Mouse (Mus musculus) neural tube, embryonic 11.5 days (tissue): ENCODE data around the gene Pik3cg. TPM values are rescaled to one million over a fixed set of nuclear protein-coding genes. Genes with fewer than 3 reads are reported as not detected.

ENCODE experiments used
- ATAC-seq: fragments of 200-750 bp; cut with Nextera tagmentation; 2 replicates; pipeline ENCODE4 v1.8.0; 2017; ENCODE audit warnings: moderate number of reproducible peaks, mild to moderate bottlenecking, moderate TSS enrichment, moderate library complexity; ENCODE audit not compliant: insufficient read depth, low FRiP score, low TSS enrichment
- DNase-seq: peaks from one replicate; pipeline ENCODE4 v3.0.0-alpha.2; 2015; ENCODE audit warnings: low spot score
- H3K27ac ChIP-seq: fragments of 300-500 bp; sonication (generic); 2 replicates; pipeline ENCODE4 v1.5.1; 2014; ENCODE audit warnings: low read depth, mild to moderate bottlenecking, low read length
- H3K27me3 ChIP-seq: fragments of 300-500 bp; sonication (generic); 2 replicates; pipeline ENCODE4 v1.6.1; 2014; ENCODE audit warnings: mild to moderate bottlenecking, low read length, mixed read lengths; ENCODE audit not compliant: control insufficient read depth, insufficient read depth
- H3K36me3 ChIP-seq: fragments of 300-500 bp; sonication (generic); 2 replicates; pipeline ENCODE4 v1.6.1; 2014; ENCODE audit warnings: mild to moderate bottlenecking, low read length, moderate library complexity, mixed read lengths; ENCODE audit not compliant: control insufficient read depth, insufficient read depth
- H3K4me1 ChIP-seq: fragments of 300-500 bp; sonication (generic); 2 replicates; pipeline ENCODE4 v1.6.1; 2014; ENCODE audit warnings: low read length, mixed read lengths; ENCODE audit not compliant: control insufficient read depth, insufficient read depth
- H3K4me2 ChIP-seq: fragments of 300-500 bp; sonication (generic); 2 replicates; pipeline ENCODE4 v1.6.1; 2014; ENCODE audit warnings: low read depth, mild to moderate bottlenecking, moderate library complexity
- H3K4me3 ChIP-seq: fragments of 300-500 bp; sonication (generic); 2 replicates; pipeline ENCODE4 v1.5.1; 2014; ENCODE audit warnings: low read depth, low read length
- H3K9ac ChIP-seq: fragments of 300-500 bp; sonication (generic); 2 replicates; pipeline ENCODE4 v1.6.1; 2014; ENCODE audit warnings: mild to moderate bottlenecking, low read length
- H3K9me3 ChIP-seq: fragments of 300-500 bp; sonication (generic); 2 replicates; pipeline ENCODE4 v1.6.1; 2016; ENCODE audit warnings: low read length; ENCODE audit not compliant: control insufficient read depth
- WGBS: fragments of 180-500 bp; shearing (Covaris S2); extraction: QIAGEN DNeasy Blood & Tissue Kit; methylation state at CpG from one replicate; pipeline ENCODE4 v1.1.7; 2014; 5-methylcytosine and 5-hydroxymethylcytosine counted together
- polyA plus RNA-seq: library from polyadenylated mRNA; unstranded; fragments of >200 nt; fragmentation: Nextera tagmentation; extraction: Ambion mirVana; gene quantifications from 2 replicates; pipeline ENCODE4 v1.2.1, GENCODE M21; 2014

Pik3cg gene
- polyA plus RNA-seq, 1 experiment from 2014 or later = 1.0 TPM

GRCm38 (mm10) chr12:32198025-32198424, 10.4 kb downstream of the Pik3cg start:
- no peak overlapping the region for H3K4me2 ChIP-seq

GRCm38 (mm10) chr12:32195000-32195399, 13.5 kb downstream of the Pik3cg start:
- Histone ChIP-seq H3K27ac (no peak overlapping the region), H3K9ac (no peak overlapping the region), H3K4me3 (no peak overlapping the region), H3K27me3 (no peaks in the 10 kb centered on the region), H3K9me3 (no peaks in the 10 kb centered on the region), H3K36me3 (no peaks in the 10 kb centered on the region), H3K4me2 (no peak overlapping the region), H3K4me1 (no peaks in the 10 kb centered on the region)
- ATAC-seq (no peak), DNase-seq (no peak)
- 88% methylated on average over 4 of the region's 4 CpGs for WGBS

More at GRCm38 (mm10) chr12:32198025-32198424, 10.4 kb downstream of the Pik3cg start:
- H3K27ac ChIP-seq = no peak overlapping the region
- no peaks in the 10 kb centered on the region for H3K36me3 ChIP-seq
- ATAC-seq (no peak), DNase-seq (no peak)
- H3K4me1 ChIP-seq = no peaks in the 10 kb centered on the region
- H3K27me3 ChIP-seq = no peaks in the 10 kb centered on the region
- H3K9me3 ChIP-seq = no peaks in the 10 kb centered on the region
- H3K9ac ChIP-seq = no peak overlapping the region
- H3K4me3 ChIP-seq = no peak overlapping the region
- 90% methylated on average over 4 of the region's 4 CpGs for WGBS

- Histone ChIP-seq H3K9ac (no peak overlapping the region), H3K4me2 (no peak overlapping the region), H3K4me1 (no peaks in the 10 kb centered on the region), H3K9me3 (no peaks in the 10 kb centered on the region), H3K27me3 (no peaks in the 10 kb centered on the region), H3K36me3 (no peaks in the 10 kb centered on the region), H3K27ac (no peak overlapping the region), H3K4me3 (no peak overlapping the region)
- WGBS = 81% methylated on average over 1 of the region's 1 CpGs
- DNase-seq = no peak
- no peak for ATAC-seq
Observed at GRCm38 (mm10) chr12:32194358-32194757, 14.1 kb downstream of the Pik3cg start.

GRCm38 (mm10) chr12:32190927-32191326, 17.5 kb downstream of the Pik3cg start:
- no peaks in the 10 kb centered on the region for H3K4me1 ChIP-seq
- H3K9ac ChIP-seq = no peak overlapping the region
- no peaks in the 10 kb centered on the region for H3K27me3 ChIP-seq
- no peaks in the 10 kb centered on the region for H3K36me3 ChIP-seq
- ATAC-seq (no peak), DNase-seq (no peak)
- 78% methylated on average over 4 of the region's 4 CpGs for WGBS
- H3K4me2 ChIP-seq = no peak overlapping the region
- H3K4me3 ChIP-seq = no peak overlapping the region
- no peaks in the 10 kb centered on the region for H3K9me3 ChIP-seq
- H3K27ac ChIP-seq = no peak overlapping the region

GRCm38 (mm10) chr12:32187668-32188236, 20.7 kb downstream of the Pik3cg start:
- H3K4me1 ChIP-seq = no peaks in the 10 kb centered on the region
- WGBS = 61% methylated on average over 5 of the region's 5 CpGs
- H3K9me3 ChIP-seq = no peaks in the 10 kb centered on the region
- H3K4me3 ChIP-seq = no peak overlapping the region
- no peak overlapping the region for H3K4me2 ChIP-seq
- no peak overlapping the region for H3K9ac ChIP-seq
- no peak for DNase-seq
- ATAC-seq = no peak
- no peak overlapping the region for H3K27ac ChIP-seq
- H3K36me3 ChIP-seq = no peaks in the 10 kb centered on the region
- no peaks in the 10 kb centered on the region for H3K27me3 ChIP-seq

- Histone ChIP-seq H3K4me1 (no peaks in the 10 kb centered on the region), H3K4me2 (no peak overlapping the region), H3K27ac (no peak overlapping the region), H3K9ac (no peak overlapping the region), H3K36me3 (no peaks in the 10 kb centered on the region), H3K9me3 (no peaks in the 10 kb centered on the region), H3K4me3 (no peak overlapping the region), H3K27me3 (no peaks in the 10 kb centered on the region)
- 81% methylated on average over 6 of the region's 6 CpGs for WGBS
- DNase-seq (no peak), ATAC-seq (no peak)
Observed at GRCm38 (mm10) chr12:32186627-32187255, 21.7 kb downstream of the Pik3cg start.

GRCm38 (mm10) chr12:32184874-32185273, 23.6 kb downstream of the Pik3cg start:
- WGBS = 92% methylated on average over 3 of the region's 3 CpGs
- H3K36me3 ChIP-seq = no peaks in the 10 kb centered on the region
- no peaks in the 10 kb centered on the region for H3K27me3 ChIP-seq
- no peaks in the 10 kb centered on the region for H3K9me3 ChIP-seq
- no peak for DNase-seq
- no peak overlapping the region for H3K9ac ChIP-seq
- no peak for ATAC-seq
- no peak overlapping the region for H3K4me2 ChIP-seq
- H3K4me1 ChIP-seq = no peaks in the 10 kb centered on the region
- H3K4me3 ChIP-seq = no peak overlapping the region
- H3K27ac ChIP-seq = no peak overlapping the region

GRCm38 (mm10) chr12:32183584-32183983, 24.9 kb downstream of the Pik3cg start:
- Histone ChIP-seq H3K9ac (no peak overlapping the region), H3K4me1 (no peaks in the 10 kb centered on the region), H3K4me2 (no peak overlapping the region), H3K4me3 (no peak overlapping the region), H3K27me3 (no peaks in the 10 kb centered on the region), H3K36me3 (no peaks in the 10 kb centered on the region), H3K9me3 (no peaks in the 10 kb centered on the region), H3K27ac (no peak overlapping the region)
- WGBS = 67% methylated on average over 1 of the region's 1 CpGs
- ATAC-seq (no peak), DNase-seq (no peak)
